In genomic region chrX:159302349-159303311, GRCm38 (mm10) we compare ENCODE assay signal across 11 mouse cellular contexts.
A peak's percentile ranks its signal among the peaks of the same experiment; 100 is the strongest.
DNase-seq lines count a peak whose midpoint lies in the region; ATAC-seq and TF ChIP-seq lines count a peak whose summit lies in the region.
"Had no signal": no experiment of that assay in that cellular context is flagged by ENCODE, and none has a peak within 500 bp of the region (broad histone marks: within the 10 kb centered on the region; RNA-seq: fewer than 3 reads in every experiment).

No protein-coding gene starts in this region.

- no peaks in the 10 kb centered on the region for H3K4me1 ChIP-seq in lung, adult 2 months (ENCODE audit: control insufficient read depth, insufficient read depth, low read length)
- H3K4me1 ChIP-seq: hindbrain, embryonic 12.5 days had no signal

- no peak for TF ChIP-seq CTCF in lung, adult 2 months (IDR thresholded peaks at IDR 0.05; ENCODE audit: insufficient read depth, low read length)

- WGBS in lung, adult 2 months, result 61% methylated on average over 11 of the region's 11 CpGs

- no peak for TF ChIP-seq POLR2A in lung, adult 2 months (IDR thresholded peaks at IDR 0.05; ENCODE audit: borderline replicate concordance, extremely low read depth, low read depth, low read length)

- DNase-seq in lung, adult 2 months, result no peak
- no peak for DNase-seq in lung, postnatal 14 days
- peak; percentile 7 for DNase-seq in kidney, postnatal 10 days
- peak; percentile 11 for DNase-seq in naive thymus-derived CD4-positive, alpha-beta T cell, adult 2 months (ENCODE audit: low read depth)
- DNase-seq in spleen, adult 12 weeks (ENCODE audit: low spot score), result no peak
- DNase-seq in adrenal gland, adult 8-10 months, result no peak
- no peak for DNase-seq in urinary bladder, postnatal 4 days (ENCODE audit: low spot score in 2 of 2)
- DNase-seq: right cerebral cortex, postnatal 25 days had no signal

- ATAC-seq in common myeloid progenitor, adult 5-6 weeks (replicated peaks; ENCODE audit: low read depth, poor library complexity, severe bottlenecking), result peak; percentile 97
- ATAC-seq: Patski had no signal

- peak overlapping the region; percentile 47 for H3K4me3 ChIP-seq in lung, adult 2 months (replicated peaks; ENCODE audit: extremely low read depth, low read depth, low read length)
- H3K4me3 ChIP-seq: hindbrain, embryonic 12.5 days had no signal

Comparison
In these comparisons a context has a peak if more than half of its experiments do, and no peak if none do; other contexts are left out.
1. DNase-seq: peak in kidney, postnatal 10 days (single experiment) and naive thymus-derived CD4-positive, alpha-beta T cell, adult 2 months (single experiment); none in lung, adult 2 months (single experiment), lung, postnatal 14 days (single experiment), spleen, adult 12 weeks (single experiment), adrenal gland, adult 8-10 months (single experiment) and urinary bladder, postnatal 4 days (0 of 2).